Mouse (Mus musculus) heart, postnatal 0 days (tissue): ENCODE results near the gene Rab4b.

ENCODE experiments used
- CTCF ChIP-seq: IDR thresholded peaks from 2 replicates; pipeline ENCODE4 v1.5.1; 2016; ENCODE audit warnings: antibody characterized with exemption, control low read depth, low read depth
- EP300 ChIP-seq: IDR thresholded peaks from 2 replicates; pipeline ENCODE4 v1.6.1; 2016; ENCODE audit warnings: antibody characterized with exemption, low read depth

GRCm38 (mm10) chr7:27179217-27179918 lies 672 bp upstream of the Rab4b start:
- TF ChIP-seq CTCF (no peak), EP300 (no peak)
